Mouse (Mus musculus): ENCODE results near the gene Dok4.

GRCm38 (mm10) chr8:94923405-94923804 is 47.3 kb upstream of the Dok4 start, which contains the start of gene Adgrg5:
- TF ChIP-seq TCF12 (IDR thresholded peaks at IDR 0.05; ENCODE audit: insufficient read depth, poor library complexity, severe bottlenecking) = no peak
- TF ChIP-seq POLR2A (IDR thresholded peaks at IDR 0.05; ENCODE audit: insufficient read length, low read depth) = no peak
- TF ChIP-seq MAX (IDR thresholded peaks at IDR 0.05; ENCODE audit: low read depth) = no peak
- no peak for TF ChIP-seq USF1 (IDR thresholded peaks at IDR 0.05; ENCODE audit: low read depth)
- TF ChIP-seq MYOD1 (IDR thresholded peaks at IDR 0.05; ENCODE audit: control insufficient read depth in 1 of 3, insufficient read length in 2 of 3, low read depth in 2 of 3) = no peak
- TF ChIP-seq SRF (IDR thresholded peaks at IDR 0.05; ENCODE audit: control insufficient read depth, insufficient read length, low read depth) = no peak
- TF ChIP-seq E2F4 (IDR thresholded peaks at IDR 0.05; ENCODE audit: insufficient read depth) = no peak
